Mouse (Mus musculus): ENCODE data around the gene Tmem35b.
"Not testable (repeated sequence)": the region's sequence is repeated elsewhere in the genome, so short reads cannot be mapped to it uniquely, and the experiment has no call there.

DNA sequence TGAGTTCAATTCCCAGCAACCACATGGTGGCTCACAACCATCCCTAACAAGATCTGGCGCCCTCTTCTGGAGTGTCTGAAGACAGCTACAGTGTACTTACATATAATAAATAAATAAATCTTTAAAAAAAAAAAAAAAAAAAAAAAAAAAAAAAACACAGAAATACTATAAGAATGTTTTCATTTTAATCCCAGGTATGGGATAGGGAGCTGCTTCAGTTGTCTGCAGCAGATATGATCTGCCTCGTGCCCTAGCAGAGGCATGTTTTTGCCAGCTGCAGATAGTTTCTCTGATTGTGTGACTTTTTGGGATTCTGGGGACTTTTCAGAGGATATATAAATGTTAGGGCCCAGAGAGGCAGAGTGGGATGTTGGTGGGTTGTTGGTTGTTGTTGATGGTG is 23.9 kb upstream of the Tmem35b start:
- not testable (repeated sequence) for TF ChIP-seq CTCF (IDR thresholded peaks at IDR 0.05; ENCODE audit: extremely low read depth, insufficient read length, insufficient replicate concordance, low read depth, low read length); POLR2A (IDR thresholded peaks at IDR 0.05; ENCODE audit: low read depth, low read length)

Measured in small intestine, adult 2 months (tissue).